Mouse (Mus musculus) heart, embryonic 10.5 days (tissue): ENCODE data around the gene Tmprss11d. TPM values are rescaled to one million over a fixed set of nuclear protein-coding genes. Genes with fewer than 3 reads are reported as not detected.

Experiments
- polyA plus RNA-seq: library from polyadenylated mRNA; unstranded; fragments of >200 nt; fragmentation: Nextera tagmentation; extraction: Ambion mirVana; gene quantifications from 2 replicates; pipeline ENCODE4 v1.2.1, GENCODE M21; 2016

The Tmprss11d gene
- polyA plus RNA-seq, 1 experiment from 2014 or later, result not detected

Other genes starting within 250 kb of the Tmprss11d start
- 13.1 and 13.3 TPM in 2 replicates for gene Uba6, start 200.6 kb downstream of the Tmprss11d start, polyA plus RNA-seq
- gene Gnrhr, start 175.5 kb downstream of the Tmprss11d start, polyA plus RNA-seq, result not detected in 2 replicates
- gene Tmprss11c, start 84.1 kb downstream of the Tmprss11d start, polyA plus RNA-seq, result not detected in 2 replicates
- gene Tmprss11a, start 95.6 kb upstream of the Tmprss11d start, polyA plus RNA-seq, result not detected in 2 replicates
- not detected in 2 replicates for gene Tmprss11g, start 145.2 kb upstream of the Tmprss11d start, polyA plus RNA-seq